Mouse (Mus musculus) stomach, embryonic 16.5 days (tissue): Measurements from ENCODE around the gene Tab2. TPM values are rescaled to one million over a fixed set of nuclear protein-coding genes. Genes with fewer than 3 reads are reported as not detected.

Experiments
- ATAC-seq: fragments of 200-750 bp; cut with Nextera tagmentation; 2 replicates; pipeline ENCODE4 v1.8.0; 2017; ENCODE audit warnings: moderate number of reproducible peaks, moderate TSS enrichment; ENCODE audit not compliant: insufficient read depth, low FRiP score
- H3K27ac ChIP-seq: fragments of 300-500 bp; sonication (generic); 2 replicates; pipeline ENCODE4 v1.5.1; 2014; ENCODE audit warnings: low read length
- H3K27me3 ChIP-seq: fragments of 300-500 bp; sonication (generic); 2 replicates; pipeline ENCODE4 v1.6.1; 2014; ENCODE audit warnings: low read length, control low read depth, mixed read lengths; ENCODE audit not compliant: control insufficient read depth, insufficient read depth
- H3K36me3 ChIP-seq: fragments of 300-500 bp; sonication (generic); 2 replicates; pipeline ENCODE4 v1.6.1; 2014; ENCODE audit warnings: low read length; ENCODE audit not compliant: control insufficient read depth, insufficient read depth
- H3K4me1 ChIP-seq: fragments of 300-500 bp; sonication (generic); 2 replicates; pipeline ENCODE4 v1.6.1; 2014; ENCODE audit warnings: low read length, control low read depth, mixed read lengths; ENCODE audit not compliant: control insufficient read depth, insufficient read depth
- H3K4me2 ChIP-seq: fragments of 300-500 bp; sonication (generic); 2 replicates; pipeline ENCODE4 v1.6.1; 2014; ENCODE audit warnings: low read depth, low read length, mixed read lengths
- H3K4me3 ChIP-seq: fragments of 300-500 bp; sonication (generic); replicated peaks from 2 replicates; pipeline ENCODE4 v1.5.1; 2014; ENCODE audit warnings: mild to moderate bottlenecking, low read length
- H3K9ac ChIP-seq: fragments of 300-500 bp; sonication (generic); 2 replicates; pipeline ENCODE4 v1.6.1; 2014; ENCODE audit warnings: low read length
- H3K9me3 ChIP-seq: fragments of 300-500 bp; sonication (generic); replicated peaks from 2 replicates; pipeline ENCODE4 v1.6.1; 2016; ENCODE audit warnings: low read length, control low read depth; ENCODE audit not compliant: control insufficient read depth
- WGBS: fragments of 180-500 bp; shearing (Covaris S2); extraction: QIAGEN DNeasy Blood & Tissue Kit; methylation state at CpG from one replicate; pipeline ENCODE4 v1.1.7; 2014; 5-methylcytosine and 5-hydroxymethylcytosine counted together
- polyA plus RNA-seq: library from polyadenylated mRNA; unstranded; fragments of >200 nt; fragmentation: Nextera tagmentation; extraction: Ambion mirVana; gene quantifications from 2 replicates; pipeline ENCODE4 v1.2.1, GENCODE M21; 2015

Tab2 gene
- polyA plus RNA-seq, 1 experiment from 2014 or later, result 14.5 TPM

- ATAC-seq, result no peak
- H3K27ac ChIP-seq, result no peak overlapping the region
- no peak overlapping the region for H3K9ac ChIP-seq
- 0 out of 2 replicates have a peak, but pooled peaks cover 7% of the 10 kb centered on the region for H3K4me1 ChIP-seq
- H3K9me3 ChIP-seq, result no peaks in the 10 kb centered on the region
- H3K4me2 ChIP-seq, result no peak overlapping the region
- H3K27me3 ChIP-seq, result peaks cover 14% of the 10 kb centered on the region
- WGBS, result 66% methylated on average over 11 of the region's 11 CpGs
- no peak overlapping the region for H3K4me3 ChIP-seq
- H3K36me3 ChIP-seq, result no peaks in the 10 kb centered on the region
Measured at GRCm38 (mm10) chr10:7870571-7871315, 85.3 kb downstream of the Tab2 start.

- Histone ChIP-seq H3K27me3 (peaks cover 14% of the 10 kb centered on the region), H3K36me3 (no peaks in the 10 kb centered on the region), H3K4me2 (no peak overlapping the region), H3K4me3 (no peak overlapping the region), H3K27ac (no peak overlapping the region), H3K4me1 (0 out of 2 replicates have a peak, but pooled peaks cover 7% of the 10 kb centered on the region), H3K9ac (no peak overlapping the region), H3K9me3 (no peaks in the 10 kb centered on the region)
- no peak for ATAC-seq
- 67% methylated on average over 8 of the region's 8 CpGs for WGBS
Measured at GRCm38 (mm10) chr10:7869746-7870145, 86.3 kb downstream of the Tab2 start.

GRCm38 (mm10) chr10:7867666-7868030 lies 88.4 kb downstream of the Tab2 start:
- H3K4me3 ChIP-seq, result peak overlapping the region; percentile 41
- H3K27me3 ChIP-seq, result peaks cover 14% of the 10 kb centered on the region
- peak overlapping the region; percentile 57 for H3K4me2 ChIP-seq
- H3K4me1 ChIP-seq, result 0 out of 2 replicates have a peak, but pooled peaks cover 7% of the 10 kb centered on the region
- no peak overlapping the region for H3K27ac ChIP-seq
- 27% methylated on average over 21 of the region's 21 CpGs for WGBS
- H3K9me3 ChIP-seq, result no peaks in the 10 kb centered on the region; the same call in 1 of the 2 replicates
- H3K36me3 ChIP-seq, result no peaks in the 10 kb centered on the region
- ATAC-seq, result no peak
- peak overlapping the region; percentile 44 for H3K9ac ChIP-seq

GRCm38 (mm10) chr10:7866762-7867665 lies 89.0 kb downstream of the Tab2 start:
- H3K36me3 ChIP-seq, result no peaks in the 10 kb centered on the region
- H3K4me3 ChIP-seq, result peak overlapping the region; percentile 41
- H3K27ac ChIP-seq, result no peak overlapping the region
- peaks cover 14% of the 10 kb centered on the region for H3K27me3 ChIP-seq
- peak overlapping the region; percentile 57 for H3K4me2 ChIP-seq
- H3K4me1 ChIP-seq, result 0 out of 2 replicates have a peak, but pooled peaks cover 7% of the 10 kb centered on the region
- H3K9me3 ChIP-seq, result no peaks in the 10 kb centered on the region; the same call in 1 of the 2 replicates
- ATAC-seq, result no peak
- WGBS, result 17% methylated on average over 50 of the region's 50 CpGs
- peak overlapping the region; percentile 44 for H3K9ac ChIP-seq

GRCm38 (mm10) chr10:7864806-7865205 lies 91.2 kb downstream of the Tab2 start:
- 71% methylated on average over 3 of the region's 3 CpGs for WGBS
- Histone ChIP-seq H3K4me2 (no peak overlapping the region), H3K9ac (no peak overlapping the region), H3K36me3 (no peaks in the 10 kb centered on the region), H3K9me3 (no peaks in the 10 kb centered on the region; the same call in 1 of the 2 replicates), H3K4me3 (no peak overlapping the region), H3K27me3 (peaks cover 14% of the 10 kb centered on the region), H3K27ac (no peak overlapping the region), H3K4me1 (0 out of 2 replicates have a peak, but pooled peaks cover 7% of the 10 kb centered on the region)
- ATAC-seq, result no peak

GRCm38 (mm10) chr10:7864184-7864583 lies 91.8 kb downstream of the Tab2 start:
- no peak overlapping the region for H3K27ac ChIP-seq
- H3K9ac ChIP-seq, result no peak overlapping the region
- 0 out of 2 replicates have a peak, but pooled peaks cover 7% of the 10 kb centered on the region for H3K4me1 ChIP-seq
- H3K36me3 ChIP-seq, result no peaks in the 10 kb centered on the region
- H3K9me3 ChIP-seq, result no peaks in the 10 kb centered on the region; the same call in 1 of the 2 replicates
- WGBS, result 59% methylated on average over 6 of the region's 6 CpGs
- ATAC-seq, result no peak
- no peak overlapping the region for H3K4me3 ChIP-seq
- no peak overlapping the region for H3K4me2 ChIP-seq
- peaks cover 14% of the 10 kb centered on the region for H3K27me3 ChIP-seq

- ATAC-seq, result no peak
Measured at GRCm38 (mm10) chr10:7863411-7863810, 92.6 kb downstream of the Tab2 start.

GRCm38 (mm10) chr10:7861937-7862657 lies 93.9 kb downstream of the Tab2 start:
- 90% methylated on average over 24 of the region's 25 CpGs for WGBS
- Histone ChIP-seq H3K9me3 (no peaks in the 10 kb centered on the region; the same call in 1 of the 2 replicates), H3K27ac (no peak overlapping the region), H3K27me3 (peaks cover 6% of the 10 kb centered on the region), H3K4me1 (0 out of 2 replicates have a peak, but pooled peaks cover under 1% of the 10 kb centered on the region), H3K9ac (no peak overlapping the region), H3K4me3 (no peak overlapping the region), H3K36me3 (no peaks in the 10 kb centered on the region), H3K4me2 (no peak overlapping the region)
- ATAC-seq, result no peak

More at GRCm38 (mm10) chr10:7863411-7863810, 92.6 kb downstream of the Tab2 start:
- no peak overlapping the region for H3K9ac ChIP-seq
- H3K27ac ChIP-seq, result no peak overlapping the region
- no peaks in the 10 kb centered on the region for H3K36me3 ChIP-seq
- no peak overlapping the region for H3K4me2 ChIP-seq
- no peak overlapping the region for H3K4me3 ChIP-seq
- peaks cover 14% of the 10 kb centered on the region for H3K27me3 ChIP-seq
- WGBS, result 93% methylated on average over 6 of the region's 6 CpGs
- no peaks in the 10 kb centered on the region; the same call in 1 of the 2 replicates for H3K9me3 ChIP-seq
- 0 out of 2 replicates have a peak, but pooled peaks cover 7% of the 10 kb centered on the region for H3K4me1 ChIP-seq
